Mouse (Mus musculus) liver, embryonic 15.5 days (tissue): ENCODE measurements around the gene Snx15. TPM values are rescaled to one million over a fixed set of nuclear protein-coding genes. Genes with fewer than 3 reads are reported as not detected.
A peak's percentile ranks its signal among the peaks of the same experiment; 100 is the strongest.

Source experiments
- ATAC-seq: fragments of 200-750 bp; cut with Nextera tagmentation; 2 replicates; pipeline ENCODE4 v1.8.0; 2017; ENCODE audit warnings: moderate number of reproducible peaks, mild to moderate bottlenecking, moderate library complexity; ENCODE audit not compliant: insufficient read depth
- H3K27ac ChIP-seq: fragments of 300-500 bp; sonication (generic); replicated peaks from 2 replicates; pipeline ENCODE4 v1.5.1; 2015; ENCODE audit warnings: mild to moderate bottlenecking, inconsistent platforms
- H3K27me3 ChIP-seq: fragments of 300-500 bp; sonication (generic); 2 replicates; pipeline ENCODE4 v1.6.1; 2015; ENCODE audit warnings: mild to moderate bottlenecking, inconsistent platforms
- H3K36me3 ChIP-seq: fragments of 300-500 bp; sonication (generic); replicated peaks from 2 replicates; pipeline ENCODE4 v1.6.1; 2015; ENCODE audit warnings: moderate library complexity, mild to moderate bottlenecking, inconsistent platforms
- H3K4me1 ChIP-seq: fragments of 300-500 bp; sonication (generic); replicated peaks from 2 replicates; pipeline ENCODE4 v1.6.1; 2015; ENCODE audit warnings: inconsistent platforms
- H3K4me2 ChIP-seq: fragments of 300-500 bp; sonication (generic); 2 replicates; pipeline ENCODE4 v1.6.1; 2015; ENCODE audit warnings: moderate library complexity, mild to moderate bottlenecking, inconsistent platforms
- H3K4me3 ChIP-seq: fragments of 300-500 bp; sonication (generic); replicated peaks from 2 replicates; pipeline ENCODE4 v1.5.1; 2015; ENCODE audit warnings: mild to moderate bottlenecking, inconsistent platforms
- H3K9ac ChIP-seq: fragments of 300-500 bp; sonication (generic); 2 replicates; pipeline ENCODE4 v1.6.1; 2015; ENCODE audit warnings: moderate library complexity, mild to moderate bottlenecking, inconsistent platforms
- H3K9me3 ChIP-seq: fragments of 300-500 bp; sonication (generic); replicated peaks from 2 replicates; pipeline ENCODE4 v1.6.1; 2016; ENCODE audit warnings: inconsistent platforms
- WGBS: fragments of 180-500 bp; shearing (Covaris S2); methylation state at CpG from one replicate; pipeline ENCODE4 v1.1.7; 2015; ENCODE audit warnings: mixed read lengths; ENCODE audit not compliant: insufficient replicate concordance; 5-methylcytosine and 5-hydroxymethylcytosine counted together
- polyA plus RNA-seq: library from polyadenylated mRNA; unstranded; fragments of >200 nt; fragmentation: Nextera tagmentation; extraction: Ambion mirVana; gene quantifications from 2 replicates; pipeline ENCODE4 v1.2.1, GENCODE M21; 2015

The Snx15 gene
- polyA plus RNA-seq, 1 experiment from 2014 or later: 58.5 TPM

GRCm38 (mm10) chr19:6121761-6122160 is 6.3 kb downstream of the Snx15 start:
- Histone ChIP-seq H3K27me3 (no peaks in the 10 kb centered on the region), H3K4me2 (peak overlapping the region; percentile 48), H3K9me3 (no peaks in the 10 kb centered on the region), H3K36me3 (peaks cover 54% of the 10 kb centered on the region), H3K27ac (peak overlapping the region; percentile 65), H3K9ac (0 out of 2 replicates have a peak overlapping the region, but pooled peaks have one; percentile 15), H3K4me3 (peak overlapping the region; percentile 26), H3K4me1 (peaks cover 53% of the 10 kb centered on the region)
- WGBS: 66% methylated on average over 19 of the region's 19 CpGs
- ATAC-seq: 0 out of 2 replicates have a peak, but pooled peaks have one; percentile 11

DNA sequence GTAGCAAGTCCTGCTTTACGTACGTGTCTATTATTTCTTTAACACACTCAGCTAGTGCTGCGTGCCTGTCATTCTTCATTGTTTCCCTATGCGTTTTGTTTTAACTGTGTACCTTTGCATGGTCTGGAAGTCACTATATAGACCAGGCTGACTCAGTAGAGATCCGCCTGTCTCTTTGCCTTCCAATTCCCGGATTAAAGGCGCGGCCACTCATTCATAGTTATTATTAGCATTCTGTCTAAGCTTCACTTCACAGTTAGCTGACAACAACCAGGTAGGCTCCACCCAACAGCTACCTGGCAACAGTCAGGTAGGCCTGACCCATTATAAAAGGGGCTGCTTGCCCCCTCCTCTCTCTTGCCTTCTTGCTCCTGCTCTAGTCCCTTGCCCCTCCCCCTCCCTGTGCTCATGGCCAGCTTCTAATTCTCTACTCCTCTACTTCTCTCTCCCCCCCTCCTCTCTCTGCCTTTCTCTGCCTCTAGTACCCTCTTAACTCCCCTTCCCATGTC is 9.4 kb downstream of the Snx15 start:
- H3K4me3 ChIP-seq: peak overlapping the region; percentile 80
- ATAC-seq: no peak
- H3K36me3 ChIP-seq: peaks cover 78% of the 10 kb centered on the region
- peak overlapping the region; percentile 97 for H3K27ac ChIP-seq
- peak overlapping the region; percentile 94 for H3K4me2 ChIP-seq
- peaks cover 45% of the 10 kb centered on the region for H3K4me1 ChIP-seq
- H3K27me3 ChIP-seq: no peaks in the 10 kb centered on the region
- H3K9ac ChIP-seq: peak overlapping the region; percentile 86; the same call in 1 of the 2 replicates
- 3% methylated on average over 8 of the region's 8 CpGs for WGBS
- no peaks in the 10 kb centered on the region for H3K9me3 ChIP-seq

- under 1% methylated on average over 77 of the region's 77 CpGs for WGBS
- Histone ChIP-seq H3K27ac (peak within 1 kb of the TSS; percentile 97), H3K4me1 (peaks cover 43% of the 10 kb centered on the region), H3K4me3 (peak within 1 kb of the TSS; percentile 80), H3K9ac (peak within 1 kb of the TSS; percentile 86), H3K9me3 (no peaks in the 10 kb centered on the region), H3K36me3 (peaks cover 75% of the 10 kb centered on the region), H3K27me3 (no peaks in the 10 kb centered on the region), H3K4me2 (peak within 1 kb of the TSS; percentile 94)
- ATAC-seq: peak; percentile 81
Measured at GRCm38 (mm10) chr19:6117986-6118676, 10.0 kb downstream of the Snx15 start, which contains the start of gene Sac3d1. TSS of gene Sac3d1 (minus strand) at chr19:6118650.

- peak overlapping the region; percentile 86 for H3K9ac ChIP-seq
- no peak for ATAC-seq
- peak overlapping the region; percentile 97 for H3K27ac ChIP-seq
- peaks cover 39% of the 10 kb centered on the region for H3K4me1 ChIP-seq
- H3K36me3 ChIP-seq: peaks cover 70% of the 10 kb centered on the region
- 2% methylated on average over 32 of the region's 32 CpGs for WGBS
- no peaks in the 10 kb centered on the region for H3K9me3 ChIP-seq
- no peaks in the 10 kb centered on the region for H3K27me3 ChIP-seq
- peak overlapping the region; percentile 80 for H3K4me3 ChIP-seq
- H3K4me2 ChIP-seq: peak overlapping the region; percentile 94
Measured at GRCm38 (mm10) chr19:6117346-6117985, 10.6 kb downstream of the Snx15 start.

GRCm38 (mm10) chr19:6116113-6116850 is 11.8 kb downstream of the Snx15 start:
- 84% methylated on average over 15 of the region's 15 CpGs for WGBS
- no peak for ATAC-seq
- peak overlapping the region; percentile 80; the same call in 1 of the 2 replicates for H3K4me3 ChIP-seq

DNA sequence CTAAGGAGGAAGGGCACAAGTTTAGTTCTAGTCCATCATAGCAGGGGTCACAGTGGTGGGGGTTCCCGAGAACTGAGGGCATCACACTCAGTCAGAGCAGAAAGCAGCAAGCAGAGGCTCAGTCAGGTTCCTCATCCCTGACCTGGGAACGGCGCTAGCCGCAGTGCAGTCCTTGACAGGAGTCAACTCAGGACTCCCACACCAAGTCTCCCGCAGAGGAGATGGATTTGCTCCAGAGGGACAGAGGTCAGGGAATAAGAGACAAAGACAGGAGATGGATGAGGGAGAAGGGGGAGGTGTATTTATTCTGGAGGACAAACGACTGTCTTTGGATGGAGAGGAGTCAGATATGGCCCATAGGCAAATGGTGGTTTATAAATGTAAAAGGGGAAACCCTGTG is 15.0 kb downstream of the Snx15 start:
- no peak overlapping the region for H3K27ac ChIP-seq
- no peak for ATAC-seq
- H3K9me3 ChIP-seq: no peaks in the 10 kb centered on the region
- H3K27me3 ChIP-seq: no peaks in the 10 kb centered on the region
- WGBS: 64% methylated on average over 6 of the region's 6 CpGs
- peaks cover 35% of the 10 kb centered on the region for H3K36me3 ChIP-seq
- H3K4me3 ChIP-seq: no peak overlapping the region
- H3K4me2 ChIP-seq: no peak overlapping the region
- H3K4me1 ChIP-seq: peaks cover 18% of the 10 kb centered on the region
- H3K9ac ChIP-seq: no peak overlapping the region

More at GRCm38 (mm10) chr19:6116113-6116850, 11.8 kb downstream of the Snx15 start:
- 0 out of 2 replicates have a peak overlapping the region, but pooled peaks have one; percentile 6 for H3K27ac ChIP-seq
- peaks cover 58% of the 10 kb centered on the region for H3K36me3 ChIP-seq
- peaks cover 34% of the 10 kb centered on the region for H3K4me1 ChIP-seq
- H3K9ac ChIP-seq: no peak overlapping the region; the same call in 1 of the 2 replicates
- H3K27me3 ChIP-seq: no peaks in the 10 kb centered on the region
- peak overlapping the region; percentile 94 for H3K4me2 ChIP-seq
- H3K9me3 ChIP-seq: no peaks in the 10 kb centered on the region

GRCm38 (mm10) chr19:6105586-6105985 is 22.5 kb downstream of the Snx15 start, which contains the start of gene Naaladl1:
TSS of gene Naaladl1 (plus strand) at chr19:6105782.
- peaks cover 50% of the 10 kb centered on the region for H3K4me1 ChIP-seq
- no peak within 1 kb of the TSS for H3K27ac ChIP-seq
- H3K27me3 ChIP-seq: no peaks in the 10 kb centered on the region
- no peaks in the 10 kb centered on the region for H3K36me3 ChIP-seq
- H3K4me3 ChIP-seq: no peak within 1 kb of the TSS
- WGBS: 83% methylated on average over 7 of the region's 7 CpGs
- H3K9ac ChIP-seq: 0 out of 2 replicates have a peak within 1 kb of the TSS, but pooled peaks have one; percentile 15
- no peak for ATAC-seq
- peak within 1 kb of the TSS; percentile 18 for H3K4me2 ChIP-seq
- H3K9me3 ChIP-seq: no peaks in the 10 kb centered on the region

GRCm38 (mm10) chr19:6104476-6104875 is 23.6 kb downstream of the Snx15 start:
- no peak overlapping the region for H3K27ac ChIP-seq

GRCm38 (mm10) chr19:6102169-6102853 is 25.8 kb downstream of the Snx15 start:
- no peak overlapping the region for H3K9ac ChIP-seq
- ATAC-seq: peak; percentile 95
- peaks cover 58% of the 10 kb centered on the region for H3K4me1 ChIP-seq
- H3K4me3 ChIP-seq: no peak overlapping the region
- H3K27ac ChIP-seq: peak overlapping the region; percentile 63
- 59% methylated on average over 6 of the region's 6 CpGs for WGBS
- no peaks in the 10 kb centered on the region for H3K9me3 ChIP-seq
- peaks cover 11% of the 10 kb centered on the region for H3K36me3 ChIP-seq
- no peaks in the 10 kb centered on the region for H3K27me3 ChIP-seq
- H3K4me2 ChIP-seq: no peak overlapping the region

More at GRCm38 (mm10) chr19:6104476-6104875, 23.6 kb downstream of the Snx15 start:
- ATAC-seq: no peak
- Histone ChIP-seq H3K9me3 (no peaks in the 10 kb centered on the region), H3K36me3 (no peaks in the 10 kb centered on the region), H3K9ac (peak overlapping the region; percentile 15; the same call in 1 of the 2 replicates), H3K4me3 (no peak overlapping the region), H3K4me1 (peaks cover 53% of the 10 kb centered on the region), H3K4me2 (no peak overlapping the region), H3K27me3 (no peaks in the 10 kb centered on the region)
- 33% methylated on average over 4 of the region's 4 CpGs for WGBS

DNA sequence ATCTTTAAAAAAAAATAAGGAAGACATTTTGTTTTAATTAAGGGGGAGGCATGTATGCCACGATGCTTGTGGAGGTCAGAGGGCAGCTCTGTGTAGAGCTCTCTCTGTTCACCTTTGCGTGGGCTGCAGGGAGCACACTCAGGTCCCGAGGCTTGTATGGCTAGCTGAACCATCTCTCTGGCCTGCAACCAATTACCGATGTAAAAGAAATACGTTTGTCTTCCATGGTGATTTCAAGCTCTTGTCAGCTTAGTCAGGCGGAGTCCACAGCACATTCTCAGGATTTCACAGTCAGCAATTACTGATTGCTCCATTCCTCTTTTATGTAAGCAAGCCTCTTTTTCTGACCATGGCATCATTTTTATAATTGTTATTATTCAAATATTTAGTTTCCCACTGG is 26.9 kb downstream of the Snx15 start:
- H3K9ac ChIP-seq: no peak overlapping the region
- no peaks in the 10 kb centered on the region for H3K27me3 ChIP-seq
- H3K4me1 ChIP-seq: peaks cover 56% of the 10 kb centered on the region
- no peak for ATAC-seq
- no peaks in the 10 kb centered on the region for H3K9me3 ChIP-seq
- H3K27ac ChIP-seq: 0 out of 2 replicates have a peak overlapping the region, but pooled peaks have one; percentile 63
- WGBS: 77% methylated on average over 6 of the region's 6 CpGs
- peaks cover 11% of the 10 kb centered on the region for H3K36me3 ChIP-seq
- H3K4me2 ChIP-seq: no peak overlapping the region
- no peak overlapping the region for H3K4me3 ChIP-seq
